Comparison of ENCODE assay signal across 9 mouse cellular contexts in genomic region chr12:113858893-113859292, GRCm38 (mm10).
DNase-seq lines count a peak whose midpoint lies in the region; ATAC-seq and TF ChIP-seq lines count a peak whose summit lies in the region.
"Had no signal": no experiment of that assay in that cellular context is flagged by ENCODE, and none has a peak within 500 bp of the region (broad histone marks: within the 10 kb centered on the region; RNA-seq: fewer than 3 reads in every experiment).

No protein-coding gene starts in this region.

- TF ChIP-seq CTCF in liver, embryonic 14.5 days (IDR thresholded peaks at IDR 0.05; ENCODE audit: low read depth): peak; percentile 48

- 54% methylated on average over 4 of the region's 4 CpGs for WGBS in kidney, embryonic 14.5 days
- 28% methylated on average over 4 of the region's 4 CpGs for WGBS in liver, embryonic 14.5 days (ENCODE audit: insufficient replicate concordance)
- 54% methylated on average over 4 of the region's 4 CpGs for WGBS in neural tube, embryonic 15.5 days

- ATAC-seq in kidney, embryonic 14.5 days (ENCODE audit: low FRiP score, low TSS enrichment): no peak; the same call in 1 of the 2 replicates
- ATAC-seq in liver, embryonic 14.5 days (ENCODE audit: insufficient read depth): no peak
- no peak for ATAC-seq in neural tube, embryonic 15.5 days (ENCODE audit: low FRiP score)

- H3K9me3 ChIP-seq in kidney, embryonic 14.5 days (ENCODE audit: control insufficient read depth, low read length): no peaks in the 10 kb centered on the region
- no peaks in the 10 kb centered on the region for H3K9me3 ChIP-seq in liver, embryonic 14.5 days (ENCODE audit: control insufficient read depth, low read length)
- H3K9me3 ChIP-seq in neural tube, embryonic 15.5 days (replicated peaks): peaks cover 5% of the 10 kb centered on the region; the same call in 1 of the 2 replicates

- no peak overlapping the region for H3K4me2 ChIP-seq in kidney, embryonic 14.5 days (replicated peaks; ENCODE audit: low read depth, low read length)
- no peak overlapping the region for H3K4me2 ChIP-seq in liver, embryonic 14.5 days (ENCODE audit: low read depth)
- no peak overlapping the region for H3K4me2 ChIP-seq in neural tube, embryonic 15.5 days
- H3K4me2 ChIP-seq: neural tube, embryonic 13.5 days had no signal

- H3K9ac ChIP-seq in kidney, embryonic 14.5 days (ENCODE audit: low read depth, low read length): no peak overlapping the region
- no peak overlapping the region for H3K9ac ChIP-seq in liver, embryonic 14.5 days (replicated peaks)
- no peak overlapping the region for H3K9ac ChIP-seq in neural tube, embryonic 15.5 days (replicated peaks)
- H3K9ac ChIP-seq: neural tube, embryonic 13.5 days had no signal

- no peak overlapping the region for H3K4me3 ChIP-seq in kidney, embryonic 14.5 days (ENCODE audit: low read length)
- no peak overlapping the region for H3K4me3 ChIP-seq in liver, embryonic 14.5 days (ENCODE audit: insufficient read depth in 1 of 2, low read depth in 2 of 2, low read length in 2 of 2)
- H3K4me3 ChIP-seq in neural tube, embryonic 15.5 days (replicated peaks): no peak overlapping the region
- H3K4me3 ChIP-seq: neural tube, embryonic 13.5 days had no signal

- no peaks in the 10 kb centered on the region for H3K36me3 ChIP-seq in kidney, embryonic 14.5 days (ENCODE audit: control insufficient read depth, insufficient read depth, low read length)
- no peaks in the 10 kb centered on the region for H3K36me3 ChIP-seq in liver, embryonic 14.5 days (replicated peaks; ENCODE audit: control insufficient read depth, insufficient read depth, low read depth)
- H3K36me3 ChIP-seq in neural tube, embryonic 15.5 days: no peaks in the 10 kb centered on the region
- H3K36me3 ChIP-seq: neural tube, embryonic 13.5 days had no signal

- TF ChIP-seq EP300 in liver, embryonic 14.5 days (IDR thresholded peaks at IDR 0.05; ENCODE audit: low read depth): no peak

- no peak overlapping the region for H3K27ac ChIP-seq in kidney, embryonic 14.5 days (ENCODE audit: low read depth, low read length)
- no peak overlapping the region for H3K27ac ChIP-seq in liver, embryonic 14.5 days
- H3K27ac ChIP-seq in neural tube, embryonic 15.5 days (replicated peaks): no peak overlapping the region
- H3K27ac ChIP-seq: neural tube, embryonic 13.5 days had no signal

- no peaks in the 10 kb centered on the region for H3K27me3 ChIP-seq in kidney, embryonic 14.5 days (ENCODE audit: control insufficient read depth, insufficient read depth, low read length)
- H3K27me3 ChIP-seq in liver, embryonic 14.5 days (ENCODE audit: control insufficient read depth, insufficient read depth, low read length): no peaks in the 10 kb centered on the region
- H3K27me3 ChIP-seq in neural tube, embryonic 15.5 days (replicated peaks): no peaks in the 10 kb centered on the region
- H3K27me3 ChIP-seq: neural tube, embryonic 13.5 days had no signal

- H3K4me1 ChIP-seq in kidney, embryonic 14.5 days (ENCODE audit: control insufficient read depth, insufficient read depth, low read length): no peaks in the 10 kb centered on the region
- no peaks in the 10 kb centered on the region for H3K4me1 ChIP-seq in liver, embryonic 14.5 days (replicated peaks; ENCODE audit: control insufficient read depth in 2 of 2, insufficient read depth in 2 of 2, low read length in 1 of 2)
- no peaks in the 10 kb centered on the region for H3K4me1 ChIP-seq in neural tube, embryonic 15.5 days
- H3K4me1 ChIP-seq: neural tube, embryonic 13.5 days had no signal

- DNase-seq in kidney, adult 11 months: peak; percentile 29
- DNase-seq in urinary bladder, postnatal 25 days (ENCODE audit: low spot score): peak; percentile 6
- no peak for DNase-seq in urinary bladder, postnatal 10 days (ENCODE audit: low spot score)
- DNase-seq in cerebellum, postnatal 10 days: peak; percentile 11 to 14
- no peak for DNase-seq in liver, embryonic 14.5 days (ENCODE audit: low read depth in 3 of 3, low spot score in 3 of 3)
- no peak for DNase-seq in neural tube, embryonic 10.5 days (ENCODE audit: extremely low spot score, low spot score)

Comparison
In these comparisons a context has a peak if more than half of its experiments do, and no peak if none do; other contexts are left out.
1. DNase-seq: peak in kidney, adult 11 months (single experiment), urinary bladder, postnatal 25 days (single experiment) and cerebellum, postnatal 10 days (2 of 2); none in urinary bladder, postnatal 10 days (single experiment), liver, embryonic 14.5 days (0 of 3) and neural tube, embryonic 10.5 days (single experiment).